Mouse (Mus musculus) thymus, postnatal 4 days (tissue): Measurements from ENCODE around the gene Chrnb2.

Experiments used
- DNase-seq: peaks from one replicate; pipeline ENCODE4 v3.0.0; 2021

The Chrnb2 gene

DNA sequence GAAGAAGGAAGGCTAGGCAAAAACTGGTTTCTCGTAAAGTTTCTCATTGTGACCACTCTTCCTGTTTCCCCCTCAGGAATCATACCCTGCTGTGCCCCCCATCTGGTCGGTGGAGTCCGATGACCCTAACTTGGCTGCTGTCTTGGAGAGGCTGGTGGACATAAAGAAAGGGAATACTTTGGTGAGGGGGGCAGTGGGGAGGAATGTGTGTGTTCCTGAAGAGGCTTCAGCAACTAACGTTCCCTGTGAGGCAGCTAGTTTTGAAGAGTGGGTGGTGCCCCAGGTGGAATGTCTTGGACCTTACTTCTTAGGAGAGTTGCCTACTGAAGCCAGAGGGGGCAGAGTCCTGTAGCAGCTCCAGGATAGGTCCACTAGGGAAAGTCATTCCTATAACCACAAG, 11.6 kb upstream of the Chrnb2 start:
- no peak for DNase-seq

DNA sequence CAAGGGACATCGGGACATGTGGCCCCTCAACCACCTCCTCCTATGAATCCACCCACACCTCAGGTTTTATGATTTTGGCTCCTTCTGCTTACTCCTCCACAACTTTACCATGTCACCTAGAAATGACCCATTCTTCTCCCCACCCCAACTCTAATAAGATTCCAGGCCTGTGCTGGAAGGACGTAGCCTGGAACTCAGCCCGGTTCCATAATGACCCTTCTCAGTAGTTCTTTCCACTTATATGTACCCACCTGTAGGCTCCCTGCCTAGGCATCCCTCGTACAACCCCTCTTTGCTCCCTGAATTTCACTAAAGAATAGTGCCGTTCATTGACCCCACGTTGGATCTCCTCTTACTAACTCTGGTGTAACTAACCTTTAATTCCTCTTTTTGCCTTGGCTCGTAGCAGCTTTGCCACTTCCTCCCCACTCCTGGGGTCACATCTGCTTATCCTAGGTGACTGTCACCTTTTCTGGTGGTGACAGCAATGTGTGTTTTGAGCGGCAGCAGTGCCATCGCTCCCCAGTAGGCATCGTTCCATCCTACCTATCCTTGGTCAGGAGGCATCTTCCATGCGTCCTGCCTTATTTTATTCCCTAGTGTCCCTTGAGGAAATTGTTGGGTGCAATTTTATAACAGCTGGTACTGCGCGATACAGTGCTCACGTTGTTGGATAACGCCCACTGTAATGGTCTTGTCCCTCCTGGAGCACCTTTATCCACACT, 10.0 kb upstream of the Chrnb2 start:
- peak; percentile 30 for DNase-seq

DNA sequence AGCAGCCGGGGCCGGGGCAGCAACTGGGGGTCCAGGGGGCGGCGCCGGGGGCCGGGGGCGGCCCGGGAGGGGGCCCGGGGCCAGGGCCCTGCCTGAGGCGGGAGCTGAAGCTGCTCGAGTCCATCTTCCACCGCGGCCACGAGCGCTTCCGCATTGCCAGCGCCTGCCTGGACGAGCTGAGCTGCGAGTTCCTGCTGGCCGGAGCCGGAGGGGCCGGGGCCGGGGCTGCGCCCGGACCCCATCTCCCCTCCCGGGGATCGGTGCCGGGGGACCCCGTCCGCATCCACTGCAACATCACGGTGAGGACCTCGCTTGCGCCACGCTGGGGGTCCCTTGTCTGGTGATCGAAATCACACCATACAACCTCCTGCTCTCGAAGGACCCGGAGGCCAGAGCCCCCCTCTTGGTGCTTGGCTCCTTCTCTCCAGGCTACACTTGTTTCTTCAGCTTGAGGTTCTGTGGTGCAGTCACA, 9.3 kb upstream of the Chrnb2 start:
- no peak for DNase-seq

DNA sequence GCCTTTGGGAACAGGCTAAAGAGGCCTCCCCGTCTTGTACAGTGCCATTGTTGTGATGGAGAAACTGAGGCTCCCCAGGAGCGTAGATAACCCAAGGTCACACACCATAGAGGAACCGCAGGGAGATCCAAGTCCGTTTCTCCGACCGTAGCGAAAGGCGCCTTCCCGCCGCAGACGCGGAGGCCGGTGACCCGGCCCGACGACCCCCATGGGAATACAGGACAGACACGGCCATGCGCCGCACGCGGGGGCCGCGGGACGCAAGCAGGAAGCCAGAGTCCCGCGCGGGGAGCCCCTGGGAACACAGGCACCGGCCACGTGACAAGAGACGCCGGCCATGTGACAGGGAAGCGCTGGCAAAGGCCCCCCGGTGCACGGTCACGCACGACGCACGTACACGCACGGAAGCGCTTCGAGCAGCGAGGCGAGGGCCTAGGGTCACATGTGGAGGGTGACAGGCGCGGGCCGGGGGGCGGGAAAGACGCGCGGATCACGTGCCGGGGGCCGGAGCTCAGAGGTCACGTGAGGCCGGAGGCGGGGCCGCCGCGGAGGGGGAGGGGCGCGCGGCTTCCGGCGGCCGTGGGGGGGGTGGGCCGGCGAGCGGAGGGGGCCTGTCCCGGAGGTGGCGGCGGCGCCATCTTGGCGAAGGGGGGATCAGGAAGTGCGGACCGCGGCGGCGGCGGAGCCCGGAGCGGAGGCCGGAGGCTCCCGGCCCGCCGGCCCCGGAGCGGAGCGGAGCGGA, 8.7 kb upstream of the Chrnb2 start, which contains the start of gene Ube2q1:
TSS of gene Ube2q1 (plus strand) at position 649 of the 742 bp plus-strand sequence.
- DNase-seq: peak; percentile 98

DNA sequence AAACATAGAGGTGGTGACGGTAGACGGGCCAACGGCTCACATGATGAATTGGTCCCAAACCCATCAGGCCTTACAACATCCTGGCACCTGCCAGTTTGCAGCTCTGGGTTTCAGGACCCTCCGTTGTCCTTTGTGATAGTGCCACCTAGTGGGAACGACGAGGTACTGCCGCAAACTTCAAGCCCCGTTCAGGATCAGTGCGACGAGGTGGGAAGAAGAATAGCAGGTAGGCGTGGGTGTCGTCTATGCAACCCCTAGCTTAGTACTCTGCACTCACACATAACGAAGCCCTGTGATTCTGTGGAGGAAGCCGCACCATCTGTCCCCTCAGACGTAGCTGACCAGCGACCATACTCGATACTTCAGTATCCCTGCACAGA, 8.1 kb upstream of the Chrnb2 start:
- peak; percentile 84 for DNase-seq

DNA sequence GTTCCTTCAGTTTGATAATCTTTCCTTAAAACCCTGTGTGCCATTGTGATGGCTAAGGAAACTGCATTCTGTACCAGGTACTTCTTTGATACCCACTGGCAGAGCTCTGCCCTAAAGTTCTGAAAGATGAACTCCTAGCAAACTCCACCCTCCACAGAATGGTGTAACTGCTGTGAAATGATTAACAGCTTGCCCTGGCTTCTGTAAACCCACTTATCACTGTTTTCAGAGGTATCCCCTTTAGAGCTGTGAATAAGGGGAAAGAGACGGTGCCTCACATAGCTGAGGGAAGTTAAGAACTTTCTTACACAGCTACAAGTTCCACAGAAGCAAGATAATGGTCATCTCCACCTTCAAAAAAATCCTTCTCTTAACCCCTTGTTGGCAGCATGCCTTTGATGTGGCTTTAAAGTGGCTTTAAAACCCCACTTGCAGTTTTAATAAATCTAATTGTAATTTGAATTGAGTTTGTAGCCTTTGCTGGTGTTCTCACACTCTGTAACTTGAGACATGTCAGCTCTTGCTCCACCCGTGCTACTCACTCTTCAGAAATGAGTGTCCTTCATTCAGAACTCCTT, 6.1 kb upstream of the Chrnb2 start:
- no peak for DNase-seq

DNA sequence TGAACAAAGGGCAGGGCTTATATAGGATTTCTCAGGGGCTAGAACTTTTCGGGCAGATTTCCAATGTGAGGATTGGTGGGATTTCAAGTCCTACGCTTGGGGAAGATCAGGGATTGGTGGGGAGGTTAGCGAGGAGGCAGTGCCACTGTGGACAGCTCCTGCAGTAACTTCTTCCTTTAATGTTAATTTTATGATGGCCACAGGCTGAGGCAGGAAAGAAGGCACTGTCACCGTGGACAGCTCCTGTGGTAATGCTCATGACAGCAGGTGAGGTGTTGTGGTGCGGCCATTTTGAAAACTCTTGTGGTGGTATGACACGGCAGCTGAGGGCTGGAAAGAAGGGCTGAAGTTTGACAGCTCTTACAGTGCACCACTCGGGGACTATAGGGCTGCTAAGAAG, 5.2 kb upstream of the Chrnb2 start:
- DNase-seq: no peak

DNA sequence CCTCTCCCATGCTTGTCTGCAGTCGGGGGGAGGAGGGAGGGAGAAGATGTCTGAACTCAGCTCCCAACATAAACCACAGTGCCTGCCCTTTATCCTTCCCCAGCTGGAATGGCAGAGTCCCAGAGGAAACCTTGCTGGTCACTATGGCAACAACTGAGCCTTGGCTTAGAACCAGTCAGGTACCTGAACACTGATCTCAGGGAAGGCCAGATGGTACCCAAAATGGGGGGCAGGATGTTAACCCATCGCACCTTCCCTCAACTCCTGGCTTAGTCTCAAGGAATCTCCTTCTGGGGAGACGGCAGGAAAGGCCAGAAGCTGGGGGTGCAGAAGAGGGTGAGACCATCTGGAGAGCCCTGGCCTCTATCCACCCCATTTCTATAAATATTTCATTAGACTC, 4.6 kb downstream of the Chrnb2 start:
- DNase-seq: no peak

DNA sequence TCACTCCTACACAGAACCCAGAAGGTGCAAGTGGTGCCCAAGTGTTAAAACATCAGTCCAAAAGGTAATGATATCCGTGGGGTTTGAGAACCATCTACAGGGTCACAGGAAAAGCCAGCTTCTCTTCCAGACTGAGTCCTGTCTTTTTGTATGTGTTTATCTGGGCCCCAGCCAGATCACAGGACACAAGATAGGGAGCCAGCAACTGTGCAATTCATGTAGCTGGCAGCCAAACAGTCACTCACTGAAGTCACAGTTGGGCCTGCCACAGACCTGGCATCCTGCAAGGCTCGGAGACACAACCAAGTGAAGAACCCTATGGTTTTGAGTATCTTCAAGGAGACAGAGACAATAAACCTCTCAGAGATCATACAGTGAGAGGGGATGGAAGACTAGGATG, 6.6 kb downstream of the Chrnb2 start:
- no peak for DNase-seq

DNA sequence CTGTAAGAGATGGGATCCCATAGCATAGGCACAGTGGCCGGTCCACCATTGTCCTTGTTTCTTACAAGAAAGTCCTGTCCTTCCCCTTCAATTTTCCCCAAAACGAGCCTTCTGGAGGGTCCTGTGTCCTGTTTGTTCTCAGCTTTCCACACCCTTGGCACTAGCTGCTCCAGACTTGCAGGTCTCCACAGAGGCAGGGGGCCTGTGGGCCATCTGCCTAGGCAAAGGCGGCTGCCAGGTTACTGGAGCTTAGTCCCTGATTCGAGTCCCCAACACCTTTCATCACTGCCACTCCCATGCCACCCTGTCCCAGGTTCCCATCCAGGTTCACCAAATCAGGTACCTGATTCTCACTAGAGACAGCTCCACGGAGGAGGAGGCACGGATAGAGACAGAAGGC, 9.1 kb downstream of the Chrnb2 start:
- no peak for DNase-seq

DNA sequence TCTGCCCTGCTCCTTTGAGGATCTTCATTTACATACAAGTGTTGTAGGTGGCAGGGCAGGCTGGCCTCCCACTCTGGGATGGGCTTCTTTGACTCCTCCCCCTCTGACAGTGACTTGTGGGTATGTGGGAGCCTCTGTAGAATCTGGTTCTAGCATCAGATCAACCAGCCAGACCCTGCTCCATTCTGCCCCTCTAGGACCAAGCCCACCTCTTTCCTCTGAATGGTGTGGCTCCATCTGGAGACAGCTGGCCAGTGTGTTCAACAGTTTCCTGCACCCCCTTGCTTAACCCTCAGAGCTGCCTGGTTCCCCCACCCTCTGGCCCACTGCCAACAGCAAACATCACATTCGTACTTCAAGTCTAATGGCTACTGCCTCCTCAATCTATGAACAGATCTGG, 12.1 kb downstream of the Chrnb2 start:
- no peak for DNase-seq

DNA sequence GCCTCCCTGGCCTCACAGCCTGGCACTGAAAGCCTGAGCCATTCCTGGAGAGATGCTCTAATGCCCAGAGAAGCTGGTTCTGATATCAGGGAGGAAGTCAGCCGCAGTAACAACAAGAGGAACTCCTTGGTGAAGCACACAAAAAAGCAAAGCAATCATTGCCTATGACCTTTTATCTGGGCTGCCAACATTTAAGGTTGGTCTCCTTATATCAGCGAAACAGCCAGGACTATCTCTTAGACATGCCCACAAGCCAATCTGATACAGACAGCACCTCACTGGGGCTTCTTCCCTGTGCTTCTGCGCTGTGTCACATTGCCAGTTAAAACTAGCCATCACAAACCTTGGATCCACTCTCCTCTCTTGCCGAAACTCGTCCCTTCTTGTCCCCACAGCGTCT, 25.9 kb downstream of the Chrnb2 start:
- DNase-seq: no peak

DNA sequence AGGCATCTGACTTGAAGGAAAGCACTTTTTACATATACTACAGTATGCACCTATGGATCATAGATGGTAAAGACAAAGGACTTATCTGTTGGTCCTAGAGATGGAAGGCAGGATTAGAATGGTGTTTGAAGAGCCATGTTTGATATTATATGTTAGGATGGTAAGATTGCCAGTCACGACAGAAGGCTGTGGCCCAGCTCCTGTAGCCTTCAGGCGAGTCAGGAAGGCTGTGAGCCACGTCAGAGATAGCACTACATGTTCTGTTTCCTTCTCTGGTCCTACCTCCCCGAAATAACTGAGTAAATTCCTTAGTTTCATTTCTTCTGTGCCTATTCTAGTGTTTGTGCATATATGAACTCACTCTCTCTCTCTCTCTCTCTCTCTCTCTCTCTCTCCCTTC, 32.3 kb downstream of the Chrnb2 start:
- no peak for DNase-seq

DNA sequence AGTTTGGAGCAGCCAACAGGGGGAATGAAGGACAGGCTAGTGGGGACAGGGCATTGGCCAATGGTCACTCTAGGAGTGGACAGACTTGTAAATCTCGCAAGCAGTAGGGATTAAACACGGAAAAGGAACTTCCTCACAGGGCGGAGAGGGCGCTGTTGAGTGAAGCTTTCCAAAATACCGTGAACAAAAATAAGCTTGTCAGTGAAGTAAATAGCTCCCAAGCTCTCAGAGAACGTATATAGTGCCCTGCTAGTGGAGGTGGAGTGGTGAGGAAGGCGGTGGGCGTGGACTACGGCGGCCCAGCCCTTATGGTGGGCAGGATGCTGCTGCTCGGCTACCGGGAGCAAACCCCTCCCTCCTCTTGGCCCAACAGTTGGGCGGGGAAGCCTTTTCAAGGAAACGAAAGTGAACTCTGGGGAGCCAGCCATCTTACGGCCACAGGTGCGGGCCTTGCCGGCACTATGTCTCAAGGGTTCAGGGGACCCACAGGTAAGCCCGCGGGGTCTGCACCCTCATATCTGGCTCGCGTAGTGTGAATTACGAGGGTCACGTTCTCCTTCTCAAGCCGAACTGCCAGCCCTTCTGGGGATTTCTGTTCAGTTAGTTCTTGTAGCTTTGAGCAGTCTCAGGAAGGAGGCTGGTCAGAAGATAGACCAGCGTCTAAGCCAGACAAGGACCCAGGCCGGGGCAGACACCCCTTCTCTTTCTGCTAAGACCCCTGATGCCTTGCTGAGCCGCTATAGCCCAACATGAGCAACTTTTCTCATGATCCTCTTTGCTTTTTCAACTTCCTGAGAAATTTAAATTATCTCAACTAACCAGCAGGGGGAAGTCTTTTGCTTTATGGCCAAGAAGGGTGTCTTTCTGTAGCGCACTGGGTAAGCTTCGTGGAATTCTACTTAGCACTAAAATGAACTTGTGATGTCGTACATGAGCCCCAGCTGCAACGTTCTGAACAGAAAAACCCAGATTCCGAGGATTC, 33.8 kb downstream of the Chrnb2 start:
- DNase-seq: peak; percentile 92

DNA sequence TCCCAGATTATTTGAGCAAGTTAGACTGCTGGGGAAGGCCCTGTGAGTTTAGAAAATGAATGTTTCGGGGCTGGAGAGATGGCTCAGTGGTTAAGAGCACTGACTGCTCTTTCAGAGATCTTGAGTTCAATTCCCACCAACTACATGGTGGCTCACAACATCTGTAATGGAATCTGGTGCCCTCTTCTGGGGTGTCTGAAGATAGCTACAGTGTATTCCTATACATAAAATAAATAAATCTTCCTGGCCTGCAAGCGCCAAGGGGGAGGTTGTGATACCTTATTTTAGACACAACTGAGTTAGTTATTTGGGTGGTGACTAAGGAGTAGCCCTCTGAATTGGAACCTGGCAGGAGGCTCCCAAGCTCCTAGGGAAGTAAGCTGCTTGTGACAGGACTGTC, 35.6 kb downstream of the Chrnb2 start:
- DNase-seq: no peak

DNA sequence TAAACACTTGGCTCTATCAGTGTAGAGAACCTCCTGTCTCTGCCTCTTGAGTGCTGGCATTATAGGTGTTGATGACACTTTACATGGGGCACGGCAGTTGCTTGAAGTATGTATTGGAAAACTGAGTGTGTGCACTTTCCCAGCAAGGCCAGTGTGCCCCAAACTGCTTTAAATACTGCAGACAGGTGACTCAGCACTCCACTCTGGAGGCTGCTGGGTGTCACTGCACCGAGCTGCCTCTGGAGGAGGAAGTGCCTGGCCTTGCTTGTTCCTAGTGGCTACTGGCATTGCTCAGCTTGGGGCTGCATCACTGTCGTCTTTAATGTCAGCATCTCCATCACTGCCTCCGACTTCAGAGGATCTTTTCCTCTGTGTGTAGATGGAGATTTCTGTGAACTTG, 37.4 kb downstream of the Chrnb2 start:
- DNase-seq: peak; percentile 76

DNA sequence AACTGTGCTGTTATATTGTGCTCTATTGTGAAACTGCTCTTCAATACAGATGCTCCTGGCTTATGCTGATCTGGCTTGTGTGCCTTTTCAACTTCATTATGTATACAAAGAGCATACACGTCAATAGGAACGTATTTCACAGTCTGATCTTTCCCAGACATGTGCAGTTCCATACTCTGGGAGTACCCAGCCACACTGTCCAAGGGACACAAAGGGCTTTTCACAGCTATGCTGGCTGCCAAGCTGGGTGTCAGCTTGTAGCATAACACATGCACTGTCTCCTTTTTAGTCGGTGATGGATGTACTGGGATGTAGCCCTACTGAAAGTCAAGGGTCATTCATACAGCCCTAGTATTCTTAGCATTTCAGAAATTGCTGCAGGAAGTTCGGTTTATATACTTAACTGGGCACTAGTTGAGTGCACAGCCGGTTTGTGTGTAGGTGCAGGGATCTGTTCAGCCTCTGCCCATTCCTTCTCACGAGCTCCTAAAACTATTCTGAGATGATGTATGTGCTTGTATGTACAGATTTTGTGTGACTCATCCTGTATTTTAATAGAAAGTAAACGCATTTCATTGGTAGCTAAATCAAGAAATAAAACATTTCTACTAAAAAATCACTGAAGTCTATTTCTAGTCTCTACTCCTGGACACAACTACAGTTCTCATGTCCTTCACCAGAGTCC, 40.9 kb downstream of the Chrnb2 start:
- DNase-seq: no peak

DNA sequence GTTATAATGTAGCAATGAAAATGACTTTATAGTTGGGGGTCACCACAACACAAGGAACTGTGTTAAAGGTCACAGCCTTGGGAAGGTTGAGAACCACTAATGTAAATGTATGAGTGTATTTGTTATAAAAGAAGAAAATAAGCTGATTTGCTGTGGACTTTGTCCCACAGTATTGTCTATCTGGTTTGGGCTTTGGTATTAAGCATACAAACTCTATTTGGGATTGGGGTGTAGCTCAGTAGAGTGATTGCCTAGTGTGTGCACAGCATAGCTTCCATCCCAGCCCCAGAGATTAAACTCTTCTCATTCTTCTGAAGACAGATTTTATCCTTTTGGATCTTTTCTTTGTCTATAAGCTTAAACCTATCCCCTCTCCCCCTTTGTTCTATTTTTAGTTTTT, 42.4 kb downstream of the Chrnb2 start:
- DNase-seq: no peak

DNA sequence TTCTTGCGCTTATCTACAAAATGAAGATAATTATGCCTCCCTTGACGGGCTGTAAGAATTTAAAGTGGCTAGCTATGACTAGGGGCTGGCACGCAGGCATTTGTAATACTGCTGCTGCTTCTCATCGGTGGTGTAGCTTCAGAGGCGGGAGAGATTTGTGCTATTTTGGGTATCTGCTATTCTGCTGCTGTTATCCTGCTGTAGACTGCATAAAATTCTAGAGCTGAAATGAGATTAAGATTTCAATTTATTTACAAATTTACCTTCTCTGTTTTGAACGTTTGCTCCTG, 48.5 kb downstream of the Chrnb2 start:
- DNase-seq: no peak

DNA sequence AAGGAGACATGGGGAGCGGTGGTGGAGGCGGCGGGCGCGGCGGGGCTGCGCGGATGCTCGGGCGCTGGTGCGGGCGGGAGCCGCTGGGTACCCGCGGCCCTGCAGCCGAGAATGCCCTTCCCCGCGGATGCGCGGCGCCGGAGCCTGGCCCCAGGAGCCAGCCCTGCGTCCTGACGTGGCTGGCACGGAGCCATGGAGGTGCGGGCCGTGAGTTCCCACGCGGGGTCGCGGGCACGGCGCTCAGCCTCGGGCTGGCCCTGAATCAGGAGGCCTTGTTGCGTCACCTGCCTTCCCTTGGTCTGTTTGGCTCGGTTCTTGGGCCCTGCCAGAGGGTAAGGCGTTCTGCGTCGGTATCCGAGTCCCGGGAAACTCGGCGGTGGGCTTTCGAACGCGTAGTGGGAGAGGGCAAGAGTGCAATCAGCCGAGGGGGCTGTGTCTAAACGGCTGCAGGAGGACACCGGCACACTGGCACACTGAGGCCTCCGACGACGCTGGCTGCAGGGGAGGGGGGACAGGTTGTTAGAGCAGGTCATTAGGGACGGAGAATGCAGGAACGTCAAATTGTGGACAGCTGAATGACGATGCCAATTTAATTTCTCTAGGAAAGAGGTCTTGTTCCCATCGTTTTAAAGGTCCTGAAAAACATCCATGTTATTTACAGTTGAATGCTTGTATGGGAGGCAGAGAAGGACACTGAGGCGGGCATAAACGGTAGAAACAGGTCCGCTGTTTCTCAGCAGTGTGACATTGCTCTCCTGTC, 49.0 kb downstream of the Chrnb2 start:
- DNase-seq: no peak

DNA sequence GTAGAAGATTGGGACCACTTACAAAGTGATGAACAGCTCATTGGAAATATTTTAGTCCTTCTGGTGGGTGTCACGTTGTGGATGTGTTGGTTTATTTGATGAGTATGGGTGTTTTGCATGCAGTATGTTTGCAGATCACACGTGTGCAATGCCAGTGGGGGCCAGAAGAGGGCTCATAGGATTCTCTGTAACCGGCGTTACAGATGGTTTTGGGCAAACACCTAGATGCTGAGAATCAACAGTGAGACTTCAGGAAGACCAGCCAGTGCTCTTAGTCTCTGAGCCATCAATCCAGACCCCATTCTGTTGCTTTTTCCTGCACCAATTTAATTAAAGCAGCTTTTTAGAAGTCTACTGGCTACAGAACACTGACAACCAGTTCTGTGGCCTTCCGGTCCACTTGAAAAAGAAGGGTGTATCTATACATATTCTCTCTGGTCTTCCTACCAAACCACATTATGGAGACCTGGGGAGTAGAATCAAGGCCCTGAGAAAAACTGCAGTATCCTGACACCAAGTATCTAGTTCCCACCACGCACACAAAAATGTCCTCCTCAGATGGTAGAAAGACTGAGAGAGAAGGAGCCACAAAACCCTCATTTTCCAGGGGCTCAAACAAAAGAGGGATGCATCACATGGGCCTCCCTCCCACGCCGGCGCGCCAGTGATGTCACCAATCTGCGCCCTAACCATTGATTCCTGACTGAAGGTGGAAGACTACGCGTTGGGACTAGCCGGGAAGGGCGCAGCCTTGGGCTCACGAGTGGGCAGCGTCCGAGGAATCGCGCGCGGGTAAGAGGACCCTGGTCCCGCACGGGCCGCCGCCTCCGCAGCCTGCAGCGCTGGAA, 49.8 kb downstream of the Chrnb2 start, which contains the start of gene Adar:
TSS of gene Adar (plus strand) at position 664 of the 848 bp plus-strand sequence.
- peak; percentile 84 for DNase-seq
